Mouse (Mus musculus) MEL (cell line): ENCODE results near the gene Prx. TPM values are rescaled to one million over a fixed set of nuclear protein-coding genes. Genes with fewer than 3 reads are reported as not detected.

Source experiments
- DNase-seq: peaks from one replicate; pipeline ENCODE4 v3.0.0; 2011; ENCODE audit warnings: low read depth, low spot score
- H3K27ac ChIP-seq: 2 replicates; pipeline ENCODE4 v1.5.1; 2012; ENCODE audit warnings: low read depth, mild to moderate bottlenecking, control low read depth, low read length, moderate library complexity; ENCODE audit not compliant: control insufficient read depth
- H3K27me3 ChIP-seq, 2 experiments: fragments of 150-350 bp in 1 of 2; sonication (generic) in 1 of 2; 2 replicates each; pipeline ENCODE4 v1.6.1; 2012; ENCODE audit warnings: low read length in 2 of 2, mild to moderate bottlenecking in 2 of 2, improper control_type of control experiment in 1 of 2, moderate library complexity in 1 of 2; ENCODE audit not compliant: insufficient read depth in 2 of 2, control insufficient read depth in 1 of 2
- H3K36me3 ChIP-seq, 2 experiments: 2 replicates each; pipeline ENCODE4 v1.6.1; 2012 to 2014; ENCODE audit warnings: low read length in 2 of 2, improper control_type of control experiment in 1 of 2, inconsistent platforms in 1 of 2, mild to moderate bottlenecking in 1 of 2; ENCODE audit not compliant: insufficient read depth in 2 of 2, control insufficient read depth in 1 of 2
- H3K4me1 ChIP-seq, 2 experiments: fragments of 150-350 bp in 1 of 2; sonication (generic) in 1 of 2; 2 replicates each; pipeline ENCODE4 v1.6.1; 2012; ENCODE audit warnings: low read length in 2 of 2, improper control_type of control experiment in 1 of 2, mild to moderate bottlenecking in 1 of 2; ENCODE audit not compliant: insufficient read depth in 2 of 2, control insufficient read depth in 1 of 2
- H3K4me3 ChIP-seq, 2 experiments: fragments of 150-350 bp in 1 of 2; sonication (generic) in 1 of 2; 2 replicates each; pipeline ENCODE4 v1.5.1; 2012; ENCODE audit warnings: low read depth in 2 of 2, low read length in 2 of 2, mild to moderate bottlenecking in 2 of 2, moderate library complexity in 2 of 2, control low read depth in 1 of 2, improper control_type of control experiment in 1 of 2; ENCODE audit not compliant: control insufficient read depth in 1 of 2, insufficient read depth in 1 of 2
- H3K79me2 ChIP-seq: 2 replicates; pipeline ENCODE4 v1.6.1; 2012; ENCODE audit warnings: mild to moderate bottlenecking, low read length, moderate library complexity; ENCODE audit not compliant: control insufficient read depth, poor library complexity, insufficient read depth
- H3K9ac ChIP-seq: 2 replicates; pipeline ENCODE4 v1.6.1; 2012; ENCODE audit warnings: low read depth, mild to moderate bottlenecking, control low read depth, low read length, moderate library complexity; ENCODE audit not compliant: control insufficient read depth, poor library complexity, severe bottlenecking
- H3K9me3 ChIP-seq: fragments of 150-350 bp; sonication (generic); replicated peaks from 2 replicates; pipeline ENCODE4 v1.6.1; 2012; ENCODE audit warnings: mild to moderate bottlenecking, low read length, improper control_type of control experiment, moderate library complexity; ENCODE audit not compliant: insufficient read depth
- BHLHE40 ChIP-seq: IDR thresholded peaks from 2 replicates; pipeline ENCODE4 v1.6.1; 2012; ENCODE audit warnings: low read depth, mild to moderate bottlenecking, inconsistent platforms, low read length, improper control_type of control experiment, borderline replicate concordance
- CHD2 ChIP-seq: IDR thresholded peaks from 2 replicates; pipeline ENCODE4 v1.6.1; 2011; ENCODE audit warnings: low read length, improper control_type of control experiment
- E2F4 ChIP-seq: IDR thresholded peaks from 2 replicates; pipeline ENCODE4 v1.6.1; 2011; ENCODE audit warnings: low read depth, low read length, improper control_type of control experiment, borderline replicate concordance
- ETS1 ChIP-seq: IDR thresholded peaks from 2 replicates; pipeline ENCODE4 v1.6.1; 2012; ENCODE audit warnings: low read depth, mild to moderate bottlenecking, inconsistent platforms, low read length, improper control_type of control experiment, moderate library complexity
- GATA1 ChIP-seq: IDR thresholded peaks from 2 replicates; pipeline ENCODE4 v1.6.1; 2011; ENCODE audit warnings: low read depth, low read length, improper control_type of control experiment
- HCFC1 ChIP-seq: IDR thresholded peaks from 2 replicates; pipeline ENCODE4 v1.6.1; 2012; ENCODE audit warnings: low read depth, mild to moderate bottlenecking, inconsistent platforms, low read length, improper control_type of control experiment, moderate library complexity
- JUND ChIP-seq: IDR thresholded peaks from 2 replicates; pipeline ENCODE4 v1.6.1; 2011; ENCODE audit warnings: low read depth, mild to moderate bottlenecking, improper control_type of control experiment, low read length
- MAZ ChIP-seq: IDR thresholded peaks from 2 replicates; pipeline ENCODE4 v1.6.1; 2012; ENCODE audit warnings: low read depth, mild to moderate bottlenecking, inconsistent platforms, low read length, improper control_type of control experiment
- NRF1 ChIP-seq: IDR thresholded peaks from 2 replicates; pipeline ENCODE4 v1.6.1; 2014; ENCODE audit warnings: low read depth, mild to moderate bottlenecking, inconsistent platforms, low read length, improper control_type of control experiment, moderate library complexity; ENCODE audit not compliant: poor library complexity, insufficient read depth, severe bottlenecking
- POLR2A ChIP-seq, 2 experiments: IDR thresholded peaks; 2 replicates each; pipeline ENCODE4 v1.6.1; 2011 to 2012; ENCODE audit warnings: low read length in 2 of 2, mild to moderate bottlenecking in 2 of 2, control low read depth in 1 of 2, improper control_type of control experiment in 1 of 2, low read depth in 1 of 2, moderate library complexity in 1 of 2; ENCODE audit not compliant: control insufficient read depth in 1 of 2, insufficient read depth in 1 of 2, poor library complexity in 1 of 2
- SIN3A ChIP-seq: IDR thresholded peaks from 2 replicates; pipeline ENCODE4 v1.6.1; 2012; ENCODE audit warnings: low read length, improper control_type of control experiment, inconsistent platforms
- SMC3 ChIP-seq: IDR thresholded peaks from 2 replicates; pipeline ENCODE4 v1.6.1; 2011; ENCODE audit warnings: low read depth, low read length, improper control_type of control experiment
- TCF12 ChIP-seq: IDR thresholded peaks from 2 replicates; pipeline ENCODE4 v1.6.1; 2014; ENCODE audit warnings: low read depth, mild to moderate bottlenecking, inconsistent platforms, low read length, improper control_type of control experiment, moderate library complexity
- ZKSCAN1 ChIP-seq: IDR thresholded peaks from 2 replicates; pipeline ENCODE4 v1.6.1; 2012; ENCODE audit warnings: low read depth, mild to moderate bottlenecking, inconsistent platforms, low read length, improper control_type of control experiment, moderate library complexity
- polyA plus RNA-seq, 2 experiments: library from polyadenylated mRNA; stranded (reverse) in 1 of 2; unstranded in 1 of 2; fragments of >175 nt in 1 of 2; fragments of >200 nt in 1 of 2; gene quantifications; 2 replicates each; pipeline versions ENCODE4 v1.2.1 to v1.2.4; 2012; ENCODE audit warnings: low replicate concordance in 2 of 2, low read depth in 1 of 2; ENCODE audit not compliant: insufficient read length in 2 of 2, insufficient read depth in 1 of 2, missing spikeins in 1 of 2
- total RNA-seq: library from RNA; depleted of rRNA; stranded (reverse); fragments of 300-350 nt; gene quantifications from 2 replicates; pipeline ENCODE4 v1.2.3, GENCODE M21; 2012

The Prx gene
- total and polyA plus RNA-seq, 3 experiments, result 0.39 to 1.4 TPM; not detected in 1

DNA sequence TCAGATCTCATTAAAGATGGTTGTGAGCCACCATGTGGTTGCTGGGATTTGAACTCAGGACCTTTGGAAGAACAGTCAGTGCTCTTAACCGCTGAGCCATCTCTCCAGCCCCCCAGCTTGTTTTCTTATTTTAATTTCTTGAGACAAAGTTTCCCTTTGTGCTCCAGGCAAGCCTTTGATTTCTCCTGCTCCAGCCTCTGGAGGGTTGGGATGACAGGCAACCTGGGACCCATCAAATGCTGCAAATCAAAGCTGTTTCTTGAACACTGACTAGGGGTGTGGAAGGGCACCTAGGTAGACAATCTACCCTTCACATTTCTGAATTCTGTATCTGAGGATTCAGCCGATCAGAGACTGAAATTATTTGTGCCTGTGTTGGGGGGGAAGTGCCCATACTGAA, 11.7 kb downstream of the Prx start:
- H3K9me3 ChIP-seq, result no peaks in the 10 kb centered on the region

GRCm38 (mm10) chr7:27514961-27515360, 15.8 kb downstream of the Prx start:
- H3K27me3 ChIP-seq, result no peaks in the 10 kb centered on the region
- TF ChIP-seq SMC3 (no peak), E2F4 (no peak), ZKSCAN1 (no peak)
- TF ChIP-seq, all 39 proteins: peak for 0

More for the DNA sequence above, 11.7 kb downstream of the Prx start:
- no peak for DNase-seq
- Histone ChIP-seq H3K36me3 (peaks cover 0 to 9% of the 10 kb centered on the region in 2 experiments; a peak in 2 of 4 replicates), H3K4me1 (peaks cover 3 to 6% of the 10 kb centered on the region in 2 experiments; a peak in 3 of 4 replicates), H3K4me3 (no peak overlapping the region), H3K27ac (no peak overlapping the region), H3K79me2 (no peaks in the 10 kb centered on the region; the same call in 1 of the 2 replicates), H3K27me3 (no peaks in the 10 kb centered on the region), H3K9ac (no peak overlapping the region)
- no peak for TF ChIP-seq TCF12
- no peak for TF ChIP-seq BHLHE40
- TF ChIP-seq CHD2, result no peak
- TF ChIP-seq MAZ, result no peak
- no peak for TF ChIP-seq GATA1
- TF ChIP-seq JUND, result no peak
- TF ChIP-seq POLR2A (IDR thresholded peaks at IDR 0.05; ENCODE audit: control insufficient read depth in 1 of 2, insufficient read depth in 1 of 2, low read depth in 1 of 2, low read length in 2 of 2, poor library complexity in 1 of 2), result no peak
- no peak for TF ChIP-seq SIN3A
- TF ChIP-seq, all 39 proteins: peak for 0

GRCm38 (mm10) chr7:27518314-27518713, 19.2 kb downstream of the Prx start:
- Histone ChIP-seq H3K9me3 (no peaks in the 10 kb centered on the region), H3K36me3 (no peaks in the 10 kb centered on the region), H3K79me2 (no peaks in the 10 kb centered on the region), H3K9ac (no peak overlapping the region), H3K27me3 (no peaks in the 10 kb centered on the region), H3K4me1 (0 out of 4 replicates have a peak, but pooled peaks cover 0 to 3% of the 10 kb centered on the region in 2 experiments), H3K4me3 (no peak overlapping the region), H3K27ac (no peak overlapping the region)
- TF ChIP-seq POLR2A (IDR thresholded peaks at IDR 0.05; ENCODE audit: control insufficient read depth in 1 of 2, insufficient read depth in 1 of 2, low read depth in 1 of 2, low read length in 2 of 2, poor library complexity in 1 of 2) (no peak), NRF1 (no peak), HCFC1 (no peak), ZKSCAN1 (no peak), ETS1 (no peak)
- DNase-seq, result no peak

More at GRCm38 (mm10) chr7:27514961-27515360, 15.8 kb downstream of the Prx start:
- Histone ChIP-seq H3K4me3 (no peak overlapping the region), H3K9me3 (no peaks in the 10 kb centered on the region), H3K27ac (no peak overlapping the region), H3K9ac (no peak overlapping the region), H3K36me3 (no peaks in the 10 kb centered on the region), H3K79me2 (no peaks in the 10 kb centered on the region), H3K4me1 (no peaks in the 10 kb centered on the region)
- no peak for DNase-seq
